Mouse (Mus musculus) myocyte (in vitro differentiated cells): Measurements from ENCODE around the gene Mgarp. TPM values are rescaled to one million over a fixed set of nuclear protein-coding genes. Genes with fewer than 3 reads are reported as not detected.
A peak's percentile ranks its signal among the peaks of the same experiment; 100 is the strongest.
"Not testable (repeated sequence)": the region's sequence is repeated elsewhere in the genome, so short reads cannot be mapped to it uniquely, and the experiment has no call there.

Experiments used
- H3K27me3 ChIP-seq: one replicate; pipeline ENCODE4 v1.6.1; 2011; ENCODE audit not compliant: control insufficient read depth, insufficient read depth, insufficient read length
- H3K36me3 ChIP-seq: one replicate; pipeline ENCODE4 v1.6.1; 2011; ENCODE audit not compliant: control insufficient read depth, insufficient read depth
- H3K4me2 ChIP-seq: one replicate; pipeline ENCODE4 v1.6.1; 2011; ENCODE audit warnings: low read depth, control low read depth
- H3K4me3 ChIP-seq: one replicate; pipeline ENCODE4 v1.5.1; 2011; ENCODE audit warnings: mild to moderate bottlenecking, control low read depth, moderate library complexity
- H3K79me2 ChIP-seq: one replicate; pipeline ENCODE4 v1.6.1; 2011; ENCODE audit not compliant: control insufficient read depth, insufficient read depth
- H3ac ChIP-seq: one replicate; pipeline ENCODE4 v1.6.1; 2011; ENCODE audit not compliant: control insufficient read depth, insufficient read length
- CEBPB ChIP-seq: IDR thresholded peaks from 2 replicates; pipeline ENCODE4 v1.6.1; 2011; ENCODE audit warnings: mild to moderate bottlenecking, moderate library complexity; ENCODE audit not compliant: poor library complexity, insufficient read depth, severe bottlenecking
- E2F4 ChIP-seq: IDR thresholded peaks from one replicate; pipeline ENCODE4 v1.6.1; 2011; ENCODE audit warnings: mild to moderate bottlenecking, control low read depth, moderate library complexity; ENCODE audit not compliant: insufficient read depth
- MAX ChIP-seq: IDR thresholded peaks from one replicate; pipeline ENCODE4 v1.6.1; 2011; ENCODE audit warnings: low read depth, mild to moderate bottlenecking, control low read depth
- MYOD1 ChIP-seq, 3 experiments: IDR thresholded peaks; one replicate each; pipeline ENCODE4 v1.6.1; 2011; ENCODE audit warnings: control low read depth in 2 of 3, low read depth in 2 of 3, mild to moderate bottlenecking in 2 of 3, moderate library complexity in 1 of 3; ENCODE audit not compliant: insufficient read length in 2 of 3, control insufficient read depth in 1 of 3
- MYOG ChIP-seq, 3 experiments: IDR thresholded peaks; one replicate each; pipeline ENCODE4 v1.6.1; 2011; ENCODE audit warnings: control low read depth in 2 of 3, low read depth in 2 of 3, mild to moderate bottlenecking in 2 of 3; ENCODE audit not compliant: insufficient read length in 2 of 3, control insufficient read depth in 1 of 3, insufficient read depth in 1 of 3
- POLR2A ChIP-seq: IDR thresholded peaks from one replicate; pipeline ENCODE4 v1.6.1; 2011; ENCODE audit warnings: low read depth, mild to moderate bottlenecking, control low read depth, moderate library complexity; ENCODE audit not compliant: insufficient read length
- POLR2AphosphoS2 ChIP-seq: IDR thresholded peaks from one replicate; pipeline ENCODE4 v1.6.1; 2011; ENCODE audit warnings: low read depth, control low read depth; ENCODE audit not compliant: insufficient read length
- REST ChIP-seq: IDR thresholded peaks from one replicate; pipeline ENCODE4 v1.6.1; 2011; ENCODE audit warnings: mild to moderate bottlenecking, control low read depth, moderate library complexity; ENCODE audit not compliant: insufficient read depth, insufficient read length
- SRF ChIP-seq: IDR thresholded peaks from one replicate; pipeline ENCODE4 v1.6.1; 2011; ENCODE audit warnings: low read depth; ENCODE audit not compliant: control insufficient read depth, insufficient read length
- TCF12 ChIP-seq: IDR thresholded peaks from one replicate; pipeline ENCODE4 v1.6.1; 2011; ENCODE audit warnings: mild to moderate bottlenecking, control low read depth; ENCODE audit not compliant: poor library complexity, insufficient read depth, severe bottlenecking
- TCF3 ChIP-seq: IDR thresholded peaks from one replicate; pipeline ENCODE4 v1.6.1; 2011; ENCODE audit warnings: low read depth, control low read depth; ENCODE audit not compliant: insufficient read length
- USF1 ChIP-seq: IDR thresholded peaks from one replicate; pipeline ENCODE4 v1.6.1; 2011; ENCODE audit warnings: low read depth, mild to moderate bottlenecking, control low read depth, moderate library complexity
- polyA plus RNA-seq: library from polyadenylated mRNA; unstranded; fragments of >200 nt; fragmentation: generic; extraction: Trizol; gene quantifications from one replicate; pipeline ENCODE4 v1.2.1, GENCODE M21; 2012; ENCODE audit warnings: missing spikeins

Mgarp gene
- polyA plus RNA-seq, 1 experiment = 0.88 TPM

DNA sequence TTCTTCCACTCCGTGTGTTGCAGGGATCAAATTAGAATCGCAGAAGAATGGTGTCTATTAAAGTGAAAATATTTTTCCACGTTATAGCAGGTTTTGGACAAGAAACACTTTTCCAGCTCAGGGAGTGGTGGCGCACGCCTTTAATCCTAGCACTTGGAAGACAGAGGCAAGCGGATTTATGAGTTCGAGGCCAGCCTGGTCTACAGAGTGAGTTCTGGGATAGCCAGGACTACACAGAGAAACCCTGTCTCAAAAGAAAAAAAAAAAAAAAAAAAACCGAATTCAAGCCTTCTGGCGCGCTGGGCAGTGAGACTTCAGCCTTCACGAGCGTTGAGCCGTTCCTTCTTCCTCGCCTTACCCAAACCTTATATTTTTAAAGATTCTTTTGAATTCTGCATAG, 38.9 kb downstream of the Mgarp start:
- Histone ChIP-seq H3K4me3 (peak overlapping the region; percentile 66), H3K79me2 (no peaks in the 10 kb centered on the region), H3K27me3 (no peaks in the 10 kb centered on the region), H3ac (no peak overlapping the region), H3K4me2 (peak overlapping the region; percentile 67), H3K36me3 (no peaks in the 10 kb centered on the region)
- TF ChIP-seq TCF3 (no peak), USF1 (no peak), MYOD1 (IDR thresholded peaks at IDR 0.05; ENCODE audit: control insufficient read depth in 1 of 3, insufficient read length in 2 of 3, low read depth in 2 of 3) (no peak), MAX (no peak), CEBPB (no peak), E2F4 (no peak), REST (no peak), POLR2AphosphoS2 (no peak), TCF12 (no peak), MYOG (IDR thresholded peaks at IDR 0.05; ENCODE audit: control insufficient read depth in 1 of 3, insufficient read depth in 1 of 3, insufficient read length in 2 of 3, low read depth in 2 of 3) (no peak), SRF (no peak), POLR2A (no peak)

DNA sequence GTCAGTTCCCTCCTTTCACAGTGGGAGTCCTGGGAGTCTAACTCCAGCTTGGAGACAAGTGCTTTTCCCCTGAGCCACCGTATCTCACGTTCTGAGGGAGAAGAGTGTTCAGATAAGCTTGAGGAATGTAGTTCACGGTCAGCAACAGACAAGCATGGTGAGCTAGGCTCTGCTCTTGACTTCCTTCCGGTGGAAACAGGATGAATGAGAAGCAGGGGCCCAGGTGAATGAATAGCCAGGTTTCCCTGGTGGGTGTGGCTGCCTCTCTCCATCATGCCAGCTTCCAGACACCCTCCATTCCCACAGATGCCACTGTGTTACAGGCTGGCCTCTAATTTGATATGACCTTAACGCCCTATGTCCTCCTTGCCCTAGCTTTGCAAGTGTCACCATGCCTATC, 39.5 kb downstream of the Mgarp start:
- H3K36me3 ChIP-seq = no peaks in the 10 kb centered on the region
- H3K27me3 ChIP-seq = no peaks in the 10 kb centered on the region
- H3K79me2 ChIP-seq = no peaks in the 10 kb centered on the region
- TF ChIP-seq USF1 (no peak), TCF12 (no peak), REST (no peak), MYOD1 (IDR thresholded peaks at IDR 0.05; ENCODE audit: control insufficient read depth in 1 of 3, insufficient read length in 2 of 3, low read depth in 2 of 3) (no peak), POLR2AphosphoS2 (no peak), CEBPB (no peak), SRF (no peak), MYOG (IDR thresholded peaks at IDR 0.05; ENCODE audit: control insufficient read depth in 1 of 3, insufficient read depth in 1 of 3, insufficient read length in 2 of 3, low read depth in 2 of 3) (no peak), POLR2A (no peak), E2F4 (no peak), TCF3 (no peak), MAX (no peak)
- no peak overlapping the region for H3ac ChIP-seq
- no peak overlapping the region for H3K4me2 ChIP-seq
- H3K4me3 ChIP-seq = no peak overlapping the region

DNA sequence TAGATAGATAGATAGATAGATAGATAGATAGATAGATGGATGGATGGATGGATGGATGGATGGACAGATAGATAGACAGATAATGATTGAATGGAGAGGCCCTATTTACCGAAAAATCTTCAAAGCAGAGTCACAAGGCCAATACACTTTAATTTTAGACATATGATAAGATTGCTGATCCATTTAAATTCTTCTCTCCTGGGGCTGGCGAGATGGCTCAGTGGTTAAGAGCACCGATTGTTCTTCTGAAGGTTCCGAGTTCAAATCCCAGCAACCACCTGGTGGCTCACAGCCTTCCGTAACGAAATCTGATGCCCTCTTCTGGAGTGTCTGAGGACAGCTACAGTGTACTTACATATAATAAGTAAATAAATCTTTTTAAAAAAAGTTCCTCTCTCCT, 41.6 kb downstream of the Mgarp start:
- not testable (repeated sequence) for H3K36me3 ChIP-seq, H3K79me2 ChIP-seq, H3ac ChIP-seq, H3K4me3 ChIP-seq, H3K4me2 ChIP-seq, H3K27me3 ChIP-seq

DNA sequence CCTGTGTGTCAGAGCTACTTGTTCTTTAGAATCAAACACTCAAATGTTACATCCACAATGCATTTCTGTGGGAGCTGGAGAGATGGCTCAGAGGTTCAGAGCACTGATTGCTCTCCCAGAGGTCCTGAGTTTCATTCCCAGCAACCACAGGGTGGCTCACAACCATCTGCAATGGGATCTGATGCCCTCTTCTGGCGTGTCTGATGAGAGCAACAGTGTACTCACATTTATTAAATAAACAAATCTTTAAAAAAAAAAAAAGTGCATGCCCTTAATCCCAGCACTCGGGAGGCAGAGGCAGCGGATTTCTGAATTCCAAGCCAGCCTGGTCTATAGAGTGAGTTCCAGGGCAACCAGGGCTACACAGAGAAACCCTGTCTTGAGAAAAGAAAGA, 42.5 kb downstream of the Mgarp start:
- H3K4me3 ChIP-seq = no peak overlapping the region
- H3K4me2 ChIP-seq = no peak overlapping the region
- no peaks in the 10 kb centered on the region for H3K27me3 ChIP-seq
- TF ChIP-seq CEBPB = no peak
- TF ChIP-seq TCF12 = no peak
- no peak for TF ChIP-seq MAX
- no peak for TF ChIP-seq USF1
- no peak for TF ChIP-seq TCF3
- TF ChIP-seq E2F4 = no peak
- no peak for TF ChIP-seq SRF
- TF ChIP-seq MYOD1 (IDR thresholded peaks at IDR 0.05; ENCODE audit: control insufficient read depth in 1 of 3, insufficient read length in 2 of 3, low read depth in 2 of 3) = no peak
- TF ChIP-seq MYOG (IDR thresholded peaks at IDR 0.05; ENCODE audit: control insufficient read depth in 1 of 3, insufficient read depth in 1 of 3, insufficient read length in 2 of 3, low read depth in 2 of 3) = no peak
- TF ChIP-seq POLR2A = no peak
- TF ChIP-seq POLR2AphosphoS2 = no peak
- TF ChIP-seq REST = no peak
- no peaks in the 10 kb centered on the region for H3K36me3 ChIP-seq
- no peaks in the 10 kb centered on the region for H3K79me2 ChIP-seq
- H3ac ChIP-seq = no peak overlapping the region

DNA sequence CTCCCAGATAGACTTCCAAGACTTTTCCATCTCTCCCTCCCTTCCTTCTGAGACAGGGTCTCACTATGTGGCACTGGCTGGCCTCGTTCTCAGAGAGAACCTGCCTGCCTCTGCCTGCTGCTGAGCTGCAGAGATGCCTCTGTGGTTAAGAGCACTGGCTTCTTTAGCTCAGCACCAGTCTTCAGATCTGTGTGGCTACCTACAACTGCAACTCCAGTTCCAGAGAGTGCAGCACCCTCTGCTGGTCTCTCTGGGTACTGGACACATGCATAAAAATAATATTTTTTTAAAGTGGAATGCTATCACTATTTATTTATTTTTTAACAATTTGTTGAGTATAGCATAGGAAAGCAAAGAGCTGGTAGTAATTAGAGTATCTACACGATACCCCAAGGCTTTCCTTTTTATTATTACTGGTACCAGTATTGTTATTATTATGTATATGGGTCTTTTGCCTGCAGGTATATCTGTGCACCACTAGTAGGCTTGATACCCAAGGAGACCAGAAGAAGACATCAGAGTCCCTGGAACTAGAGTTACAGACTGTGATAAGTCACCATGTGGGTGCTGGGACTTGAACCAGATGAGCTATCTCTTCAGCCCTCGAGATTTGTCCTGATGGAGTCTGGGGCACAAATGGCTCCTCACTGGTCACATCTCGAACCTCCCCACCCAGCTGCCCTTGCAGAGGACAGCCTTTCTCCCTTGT, 43.1 kb downstream of the Mgarp start:
- no peak overlapping the region for H3ac ChIP-seq
- no peak overlapping the region for H3K4me3 ChIP-seq
- TF ChIP-seq MYOD1 (IDR thresholded peaks at IDR 0.05; ENCODE audit: control insufficient read depth in 1 of 3, insufficient read length in 2 of 3, low read depth in 2 of 3) = no peak
- no peak for TF ChIP-seq USF1
- no peak for TF ChIP-seq CEBPB
- no peak for TF ChIP-seq TCF12
- no peak for TF ChIP-seq E2F4
- TF ChIP-seq MYOG (IDR thresholded peaks at IDR 0.05; ENCODE audit: control insufficient read depth in 1 of 3, insufficient read depth in 1 of 3, insufficient read length in 2 of 3, low read depth in 2 of 3) = no peak
- no peak for TF ChIP-seq TCF3
- TF ChIP-seq REST = no peak
- no peak for TF ChIP-seq POLR2A
- no peak for TF ChIP-seq SRF
- no peak for TF ChIP-seq MAX
- no peak overlapping the region for H3K4me2 ChIP-seq
- H3K27me3 ChIP-seq = no peaks in the 10 kb centered on the region
- no peaks in the 10 kb centered on the region for H3K36me3 ChIP-seq
- no peaks in the 10 kb centered on the region for H3K79me2 ChIP-seq
